Mouse (Mus musculus) c-Kit-positive CD71-positive TER-119-negative erythroid progenitor cells, embryonic 14.5 days (primary cell): ENCODE results near the gene Nell1.

Experiments used
- DNase-seq: peaks from one replicate; pipeline ENCODE4 v3.0.0-alpha.2; 2013; ENCODE audit warnings: low read depth

Nell1 gene

GRCm38 (mm10) chr7:50050144-50050543, 75.5 kb downstream of the Nell1 start:
- no peak for DNase-seq

- DNase-seq: no peak
Observed at GRCm38 (mm10) chr7:50053704-50054103, 79.0 kb downstream of the Nell1 start.

GRCm38 (mm10) chr7:50094461-50094860, 119.8 kb downstream of the Nell1 start:
- no peak for DNase-seq

- no peak for DNase-seq
Observed at GRCm38 (mm10) chr7:50105612-50106321, 131.1 kb downstream of the Nell1 start.

GRCm38 (mm10) chr7:50107261-50107660, 132.6 kb downstream of the Nell1 start:
- no peak for DNase-seq

GRCm38 (mm10) chr7:50118348-50118747, 143.7 kb downstream of the Nell1 start:
- no peak for DNase-seq

- DNase-seq: no peak
Observed at GRCm38 (mm10) chr7:50137706-50138105, 163.0 kb downstream of the Nell1 start.

GRCm38 (mm10) chr7:50149326-50149725, 174.7 kb downstream of the Nell1 start:
- no peak for DNase-seq

GRCm38 (mm10) chr7:50150838-50151237, 176.2 kb downstream of the Nell1 start:
- DNase-seq: no peak

GRCm38 (mm10) chr7:50153618-50154017, 179.0 kb downstream of the Nell1 start:
- no peak for DNase-seq

GRCm38 (mm10) chr7:50162602-50163001, 187.9 kb downstream of the Nell1 start:
- DNase-seq: no peak

GRCm38 (mm10) chr7:50168778-50169177, 194.1 kb downstream of the Nell1 start:
- no peak for DNase-seq

- DNase-seq: no peak
Observed at GRCm38 (mm10) chr7:50186306-50186705, 211.6 kb downstream of the Nell1 start.

GRCm38 (mm10) chr7:50193955-50194354, 219.3 kb downstream of the Nell1 start:
- no peak for DNase-seq

- DNase-seq: no peak
Observed at GRCm38 (mm10) chr7:50195080-50195611, 220.5 kb downstream of the Nell1 start.

GRCm38 (mm10) chr7:50205268-50205667, 230.6 kb downstream of the Nell1 start:
- no peak for DNase-seq

GRCm38 (mm10) chr7:50210678-50211251, 236.1 kb downstream of the Nell1 start:
- no peak for DNase-seq

GRCm38 (mm10) chr7:50221849-50222248, 247.2 kb downstream of the Nell1 start:
- DNase-seq: no peak

- no peak for DNase-seq
Observed at GRCm38 (mm10) chr7:50226621-50227020, 252.0 kb downstream of the Nell1 start.

GRCm38 (mm10) chr7:50228273-50228672, 253.6 kb downstream of the Nell1 start:
- DNase-seq: no peak

GRCm38 (mm10) chr7:50241213-50241612, 266.5 kb downstream of the Nell1 start:
- DNase-seq: no peak

GRCm38 (mm10) chr7:50241634-50242273, 267.1 kb downstream of the Nell1 start:
- no peak for DNase-seq

GRCm38 (mm10) chr7:50253166-50253565, 278.5 kb downstream of the Nell1 start:
- no peak for DNase-seq
